Mouse (Mus musculus) ES-Bruce4 (cell line): ENCODE results near the gene Rasa3.

Experiments
- EP300 ChIP-seq: IDR thresholded peaks from 2 replicates; pipeline ENCODE4 v1.6.1; 2011; ENCODE audit warnings: low read depth, low read length; ENCODE audit not compliant: insufficient read depth
- POLR2A ChIP-seq: IDR thresholded peaks from one replicate; pipeline ENCODE4 v1.8.1; 2011; ENCODE audit warnings: low read length; ENCODE audit not compliant: insufficient read depth

DNA sequence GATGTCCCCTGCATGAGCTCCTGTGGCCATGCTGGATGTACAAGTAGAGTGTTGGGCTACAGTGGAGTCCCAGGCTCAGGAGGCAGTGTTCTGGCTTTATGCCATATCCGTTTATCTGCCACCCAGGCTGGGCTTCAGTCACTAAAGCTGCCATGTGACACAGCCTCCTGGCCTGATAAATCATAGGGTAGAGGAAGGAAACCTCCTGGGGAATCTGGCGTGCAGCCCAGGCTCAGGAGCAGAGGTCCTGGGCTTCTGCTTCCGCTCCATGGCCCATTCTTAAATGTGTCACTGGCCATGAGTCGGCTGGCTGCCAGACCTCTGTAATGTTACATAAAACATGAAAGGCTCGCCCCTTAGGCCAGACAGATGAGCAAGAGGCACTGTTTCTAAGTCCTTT lies 146.5 kb downstream of the Rasa3 start:
- TF ChIP-seq EP300: no peak
- TF ChIP-seq POLR2A: no peak
